Mouse (Mus musculus) Patski (cell line): ENCODE results near the gene Flcn. TPM values are rescaled to one million over a fixed set of nuclear protein-coding genes. Genes with fewer than 3 reads are reported as not detected.

Experiments
- ATAC-seq: fragments of 100-300 bp; one replicate; pipeline ENCODE4 v1.8.0; 2021
- CTCF ChIA-PET: fragments of 350-600 bp; sonication (Branson Sonifier 250); formaldehyde crosslinking; loops from one replicate; lab custom pipeline; 2022; ENCODE audit warnings: inconsistent platforms; lab: Charles Lee
- POLR2A ChIA-PET: fragments of 350-600 bp; sonication (Branson Sonifier 250); formaldehyde crosslinking; loops from one replicate; lab custom pipeline; 2022; ENCODE audit warnings: antibody characterized with exemption, inconsistent platforms; lab: Charles Lee
- DNase-seq: peaks from one replicate; pipeline ENCODE4 v3.0.0-alpha.2; 2011; ENCODE audit warnings: low read depth, low spot score
- H3K27me3 ChIP-seq: fragments of 371-371 bp; one replicate; pipeline ENCODE4 v1.5.1; 2021
- CTCF ChIP-seq: fragments of 100-300 bp; IDR thresholded peaks from one replicate; pipeline ENCODE4 v1.5.1; 2021
- in situ Hi-C: fragments of 300-500 bp; cut with MboI; formaldehyde crosslinking; loops from 3 replicates; pipeline ENCODE4 v1.11.1; 2018; ENCODE audit warnings: low pct_unique_long_range_greater_than_20kb, mixed read lengths
- polyA plus RNA-seq: library from polyadenylated mRNA; unstranded; gene quantifications from one replicate; pipeline ENCODE4 v1.2.3, GENCODE M21; 2021

Flcn gene
- polyA plus RNA-seq, 1 experiment from 2014 or later, result 41.3 TPM

- in situ Hi-C loops, result loop anchor here (10.0 kb wide), 1 partner anchor 248 kb away; the partner anchor contains the start of gene Zkscan17
- no peaks in the 10 kb centered on the region for H3K27me3 ChIP-seq
- ChIA-PET CTCF (interaction anchor here (0.7 to 1.1 kb wide), 2 partner anchors 15 to 149 kb away, joined by 3 read pairs; no protein-coding TSS in a partner anchor), POLR2A (no interaction called here)
- DNase-seq, result no peak
- no peak for ATAC-seq
- TF ChIP-seq CTCF, result no peak
Observed at GRCm38 (mm10) chr11:59772902-59773301, 36.9 kb downstream of the Flcn start.

GRCm38 (mm10) chr11:59772291-59772690 is 37.5 kb downstream of the Flcn start:
- in situ Hi-C loops, result loop anchor here (10.0 kb wide), 1 partner anchor 247 kb away; the partner anchor contains the start of gene Zkscan17
- H3K27me3 ChIP-seq, result no peaks in the 10 kb centered on the region
- no peak for TF ChIP-seq CTCF
- ATAC-seq, result no peak
- DNase-seq, result no peak
- ChIA-PET CTCF (interaction anchor here (1.1 kb wide), 1 partner anchor 14 kb away, joined by 3 read pairs; no protein-coding TSS in a partner anchor), POLR2A (no interaction called here)

- in situ Hi-C loops, result loop anchor here (10.0 kb wide), 1 partner anchor 246 kb away; the partner anchor contains the start of gene Zkscan17
- CTCF ChIA-PET, result interaction anchor here (1.1 to 2.4 kb wide), 4 partner anchors 10 to 140 kb away, joined by 3 to 6 read pairs (median 5); no protein-coding TSS in a partner anchor
Observed at GRCm38 (mm10) chr11:59770753-59771152, 39.1 kb downstream of the Flcn start.

GRCm38 (mm10) chr11:59769738-59770137 is 40.1 kb downstream of the Flcn start:
- TF ChIP-seq CTCF, result no peak
- ChIA-PET POLR2A (interaction anchor here (1.1 kb wide), 1 partner anchor 12 kb away, joined by 3 read pairs; no protein-coding TSS in a partner anchor), CTCF (interaction anchor here (1.0 to 2.4 kb wide), 3 partner anchors 9 to 13 kb away, joined by 3 to 6 read pairs (median 6); no protein-coding TSS in a partner anchor)
- no peaks in the 10 kb centered on the region for H3K27me3 ChIP-seq
- no peak for ATAC-seq
- in situ Hi-C loops, result loop anchor here (10.0 kb wide), 1 partner anchor 245 kb away; the partner anchor contains the start of gene Zkscan17
- DNase-seq, result no peak

More at GRCm38 (mm10) chr11:59770753-59771152, 39.1 kb downstream of the Flcn start:
- POLR2A ChIA-PET, result no interaction called here
- TF ChIP-seq CTCF, result no peak
- ATAC-seq (no peak), DNase-seq (no peak)
- H3K27me3 ChIP-seq, result no peaks in the 10 kb centered on the region

GRCm38 (mm10) chr11:59769307-59769706 is 40.5 kb downstream of the Flcn start:
- no peak for ATAC-seq
- in situ Hi-C loops, result no loop called here
- ChIA-PET POLR2A (interaction anchor here (1.1 kb wide), 1 partner anchor 12 kb away, joined by 3 read pairs; no protein-coding TSS in a partner anchor), CTCF (interaction anchor here (1.0 to 2.4 kb wide), 2 partner anchors 8 to 13 kb away, joined by 3 to 6 read pairs; no protein-coding TSS in a partner anchor)
- DNase-seq, result no peak
- H3K27me3 ChIP-seq, result no peaks in the 10 kb centered on the region
- no peak for TF ChIP-seq CTCF

- ChIA-PET CTCF (interaction anchor here (0.6 to 6.0 kb wide), 6 partner anchors 9 to 236 kb away, joined by 3 to 34 read pairs (median 4); no protein-coding TSS in a partner anchor), POLR2A (no interaction called here)
- in situ Hi-C loops, result no loop called here
- ATAC-seq (no peak), DNase-seq (no peak)
- TF ChIP-seq CTCF, result no peak
- H3K27me3 ChIP-seq, result no peaks in the 10 kb centered on the region
Observed at GRCm38 (mm10) chr11:59760796-59761195, 49.0 kb downstream of the Flcn start.

- in situ Hi-C loops, result loop anchor here (5.0 kb wide), 1 partner anchor 137 kb away; no protein-coding TSS in a partner anchor
- ATAC-seq, result peak; percentile 26
- H3K27me3 ChIP-seq, result no peaks in the 10 kb centered on the region
- no peak for TF ChIP-seq CTCF
- CTCF ChIA-PET, result interaction anchor here (0.9 to 6.0 kb wide), 11 partner anchors 11 to 137 kb away, joined by 3 to 34 read pairs (median 4); no protein-coding TSS in a partner anchor
- POLR2A ChIA-PET, result no interaction called here
- peak; percentile 27 for DNase-seq
Observed at GRCm38 (mm10) chr11:59759626-59760025, 50.2 kb downstream of the Flcn start.

- no peak for TF ChIP-seq CTCF
- H3K27me3 ChIP-seq, result no peaks in the 10 kb centered on the region
- DNase-seq (peak; percentile 92), ATAC-seq (peak; percentile 90)
- ChIA-PET CTCF (interaction anchor here (0.9 to 6.0 kb wide), 13 partner anchors 12 to 137 kb away, joined by 3 to 34 read pairs (median 4); no protein-coding TSS in a partner anchor), POLR2A (interaction anchor here (0.5 kb wide), 1 partner anchor 36 kb away, joined by 3 read pairs; no protein-coding TSS in a partner anchor)
- in situ Hi-C loops, result loop anchor here (5.0 kb wide), 1 partner anchor 137 kb away; no protein-coding TSS in a partner anchor
Observed at GRCm38 (mm10) chr11:59759178-59759577, 50.6 kb downstream of the Flcn start.

GRCm38 (mm10) chr11:59758191-59758985 is 51.4 kb downstream of the Flcn start:
- no peak for DNase-seq
- no peak for TF ChIP-seq CTCF
- ChIA-PET POLR2A (interaction anchor here (0.5 to 1.4 kb wide), 2 partner anchors 35 to 97 kb away, joined by 3 read pairs; no protein-coding TSS in a partner anchor), CTCF (interaction anchor here (0.9 to 6.0 kb wide), 13 partner anchors 11 to 134 kb away, joined by 3 to 34 read pairs (median 3); no protein-coding TSS in a partner anchor)
- peak; percentile 41 for ATAC-seq
- in situ Hi-C loops, result loop anchor here (5.0 kb wide), 1 partner anchor 136 kb away; no protein-coding TSS in a partner anchor
- no peaks in the 10 kb centered on the region for H3K27me3 ChIP-seq
